Mouse (Mus musculus) forebrain, embryonic 14.5 days (tissue): Measurements from ENCODE around the gene Polr2j. TPM values are rescaled to one million over a fixed set of nuclear protein-coding genes. Genes with fewer than 3 reads are reported as not detected.
A peak's percentile ranks its signal among the peaks of the same experiment; 100 is the strongest.

Source experiments
- ATAC-seq: fragments of 200-750 bp; cut with Nextera tagmentation; 2 replicates; pipeline ENCODE4 v1.8.0; 2017; ENCODE audit warnings: mild to moderate bottlenecking, moderate library complexity
- DNase-seq: peaks from one replicate; pipeline ENCODE4 v3.0.0-alpha.2; 2015; ENCODE audit warnings: low spot score
- H3K27ac ChIP-seq: fragments of 300-500 bp; sonication (generic); 2 replicates; pipeline ENCODE4 v1.5.1; 2014; ENCODE audit warnings: low read depth, mild to moderate bottlenecking, control low read depth, low read length, moderate library complexity
- H3K27me3 ChIP-seq: fragments of 300-500 bp; sonication (generic); replicated peaks from 2 replicates; pipeline ENCODE4 v1.6.1; 2014; ENCODE audit warnings: low read length, control low read depth, mixed read lengths; ENCODE audit not compliant: control insufficient read depth, insufficient read depth
- H3K36me3 ChIP-seq: fragments of 300-500 bp; sonication (generic); 2 replicates; pipeline ENCODE4 v1.6.1; 2014; ENCODE audit warnings: low read length, control low read depth; ENCODE audit not compliant: control insufficient read depth, insufficient read depth
- H3K4me1 ChIP-seq: fragments of 300-500 bp; sonication (generic); 2 replicates; pipeline ENCODE4 v1.6.1; 2014; ENCODE audit warnings: antibody characterized with exemption, low read length, control low read depth; ENCODE audit not compliant: control insufficient read depth, insufficient read depth
- H3K4me2 ChIP-seq: fragments of 300-500 bp; sonication (generic); 2 replicates; pipeline ENCODE4 v1.6.1; 2014; ENCODE audit warnings: mild to moderate bottlenecking, control low read depth, low read length
- H3K4me3 ChIP-seq: fragments of 300-500 bp; sonication (generic); 2 replicates; pipeline ENCODE4 v1.5.1; 2014; ENCODE audit warnings: low read depth, low read length, control low read depth
- H3K9ac ChIP-seq: fragments of 300-500 bp; sonication (generic); 2 replicates; pipeline ENCODE4 v1.6.1; 2014; ENCODE audit warnings: mild to moderate bottlenecking, low read length, control low read depth, moderate library complexity
- H3K9me3 ChIP-seq: fragments of 300-500 bp; sonication (generic); replicated peaks from 2 replicates; pipeline ENCODE4 v1.6.1; 2016; ENCODE audit warnings: low read length, control low read depth, mixed read lengths; ENCODE audit not compliant: control insufficient read depth
- WGBS: fragments of 180-500 bp; shearing (Covaris S2); extraction: QIAGEN DNeasy Blood & Tissue Kit; methylation state at CpG from one replicate; pipeline ENCODE4 v1.1.7; 2014; 5-methylcytosine and 5-hydroxymethylcytosine counted together
- polyA plus RNA-seq: library from polyadenylated mRNA; unstranded; fragments of >200 nt; fragmentation: Nextera tagmentation; extraction: Ambion mirVana; gene quantifications from 2 replicates; pipeline ENCODE4 v1.2.1, GENCODE M21; 2014

Gene Polr2j
- polyA plus RNA-seq, 1 experiment from 2014 or later, result 310 TPM

GRCm38 (mm10) chr5:136136292-136136990, 20.0 kb downstream of the Polr2j start:
- Histone ChIP-seq H3K27ac (no peak overlapping the region; the same call in 1 of the 2 replicates), H3K9ac (peak overlapping the region; percentile 72), H3K4me3 (peak overlapping the region; percentile 80), H3K27me3 (no peaks in the 10 kb centered on the region), H3K4me2 (peak overlapping the region; percentile 77), H3K9me3 (no peaks in the 10 kb centered on the region), H3K36me3 (peaks cover 46% of the 10 kb centered on the region), H3K4me1 (peaks cover 8% of the 10 kb centered on the region)
- no peak for DNase-seq
- WGBS, result 7% methylated on average over 20 of the region's 20 CpGs
- no peak for ATAC-seq

GRCm38 (mm10) chr5:136137658-136138274, 21.3 kb downstream of the Polr2j start:
- no peaks in the 10 kb centered on the region for H3K27me3 ChIP-seq
- no peaks in the 10 kb centered on the region for H3K9me3 ChIP-seq
- DNase-seq, result peak; percentile 60
- H3K36me3 ChIP-seq, result peaks cover 43% of the 10 kb centered on the region
- H3K4me1 ChIP-seq, result peaks cover 8% of the 10 kb centered on the region
- no peak overlapping the region for H3K4me2 ChIP-seq
- H3K27ac ChIP-seq, result no peak overlapping the region
- H3K4me3 ChIP-seq, result no peak overlapping the region
- ATAC-seq, result no peak
- H3K9ac ChIP-seq, result no peak overlapping the region
- WGBS, result 72% methylated on average over 13 of the region's 13 CpGs

DNA sequence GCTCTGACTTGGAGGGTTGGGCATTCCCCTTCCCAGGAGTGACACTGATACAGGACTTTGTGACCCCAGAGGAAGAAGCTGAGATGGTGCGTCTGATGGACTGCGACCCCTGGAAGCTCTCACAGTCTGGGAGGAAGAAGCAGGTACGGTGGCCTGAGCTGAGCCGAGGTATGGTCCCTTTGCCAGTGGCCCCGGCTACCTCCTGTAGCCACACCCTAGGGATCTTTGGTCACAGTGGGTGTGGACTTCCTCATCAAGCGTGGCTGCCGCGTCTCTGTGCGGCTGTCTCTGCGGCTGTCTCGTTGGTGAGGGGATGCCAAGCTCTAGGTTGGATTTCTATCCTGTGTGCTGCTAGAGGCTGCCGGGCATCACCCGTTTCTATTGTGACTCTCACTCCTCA, 23.0 kb downstream of the Polr2j start:
- 95% methylated on average over 13 of the region's 13 CpGs for WGBS
- no peak overlapping the region for H3K4me2 ChIP-seq
- H3K27ac ChIP-seq, result no peak overlapping the region
- H3K9ac ChIP-seq, result no peak overlapping the region
- H3K36me3 ChIP-seq, result peaks cover 36% of the 10 kb centered on the region
- H3K27me3 ChIP-seq, result no peaks in the 10 kb centered on the region
- no peak overlapping the region for H3K4me3 ChIP-seq
- H3K4me1 ChIP-seq, result peaks cover 8% of the 10 kb centered on the region
- DNase-seq (no peak), ATAC-seq (no peak)
- no peaks in the 10 kb centered on the region for H3K9me3 ChIP-seq

GRCm38 (mm10) chr5:136140057-136140482, 23.6 kb downstream of the Polr2j start:
- Histone ChIP-seq H3K36me3 (peaks cover 36% of the 10 kb centered on the region), H3K27ac (no peak overlapping the region), H3K4me2 (no peak overlapping the region), H3K4me1 (peaks cover 5% of the 10 kb centered on the region; the same call in 1 of the 2 replicates), H3K4me3 (no peak overlapping the region), H3K27me3 (no peaks in the 10 kb centered on the region), H3K9ac (no peak overlapping the region), H3K9me3 (no peaks in the 10 kb centered on the region)
- no peak for ATAC-seq
- no peak for DNase-seq
- 97% methylated on average over 8 of the region's 10 CpGs for WGBS

GRCm38 (mm10) chr5:136142746-136143145, 26.3 kb downstream of the Polr2j start:
- H3K27me3 ChIP-seq, result no peaks in the 10 kb centered on the region
- H3K9ac ChIP-seq, result no peak overlapping the region
- DNase-seq (no peak), ATAC-seq (no peak)
- no peak overlapping the region for H3K4me3 ChIP-seq
- H3K27ac ChIP-seq, result no peak overlapping the region
- no peaks in the 10 kb centered on the region for H3K9me3 ChIP-seq
- peaks cover 36% of the 10 kb centered on the region for H3K36me3 ChIP-seq
- no peak overlapping the region for H3K4me2 ChIP-seq
- H3K4me1 ChIP-seq, result no peaks in the 10 kb centered on the region
- 84% methylated on average over 5 of the region's 5 CpGs for WGBS

GRCm38 (mm10) chr5:136143161-136143755, 26.8 kb downstream of the Polr2j start:
- WGBS, result 90% methylated on average over 6 of the region's 6 CpGs
- Histone ChIP-seq H3K9ac (no peak overlapping the region), H3K4me3 (no peak overlapping the region), H3K9me3 (no peaks in the 10 kb centered on the region), H3K36me3 (peaks cover 36% of the 10 kb centered on the region), H3K4me1 (no peaks in the 10 kb centered on the region), H3K4me2 (no peak overlapping the region), H3K27me3 (no peaks in the 10 kb centered on the region), H3K27ac (no peak overlapping the region)
- ATAC-seq (no peak), DNase-seq (no peak)

DNA sequence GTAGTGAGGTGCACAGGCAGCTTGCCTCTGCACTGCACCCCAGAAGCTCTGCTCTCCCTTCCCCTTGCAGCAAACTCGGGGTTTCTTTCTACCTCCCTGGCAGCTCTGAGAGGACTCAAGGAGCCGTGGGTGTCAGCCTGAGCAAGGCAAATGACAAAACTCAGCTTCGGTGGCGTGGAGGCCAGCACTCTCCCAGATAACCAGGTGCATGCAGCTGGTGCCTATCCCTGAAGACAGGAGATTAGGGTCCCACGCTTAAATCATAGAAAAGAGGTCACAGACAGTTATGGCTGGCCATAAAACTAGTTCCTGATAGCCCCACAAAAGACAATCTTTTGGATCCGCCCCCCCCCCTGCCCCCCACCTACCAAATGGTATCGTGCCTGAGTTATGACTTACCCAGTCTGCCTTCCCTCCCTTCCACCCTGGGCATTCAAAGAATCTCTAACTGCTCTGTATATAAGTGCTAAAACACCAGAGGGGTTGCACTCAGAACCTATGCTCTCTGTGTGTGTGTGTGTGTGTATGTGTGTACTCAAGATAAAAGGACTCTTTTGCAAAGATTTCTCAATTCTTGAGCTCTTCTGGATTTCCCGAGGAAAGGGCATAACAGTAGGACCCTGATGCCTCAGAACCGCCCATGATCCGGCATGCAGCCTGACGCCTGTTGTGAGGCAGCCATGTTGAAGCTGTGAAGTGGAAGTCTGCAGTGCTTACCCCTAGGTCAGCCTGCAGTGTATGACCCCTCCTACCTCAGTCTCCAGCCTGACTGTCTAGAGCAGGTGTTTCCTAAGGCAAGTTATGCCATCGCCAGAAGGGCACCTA, 28.4 kb downstream of the Polr2j start:
- H3K4me1 ChIP-seq, result no peaks in the 10 kb centered on the region
- H3K27ac ChIP-seq, result no peak overlapping the region
- H3K9ac ChIP-seq, result no peak overlapping the region
- H3K9me3 ChIP-seq, result no peaks in the 10 kb centered on the region
- H3K36me3 ChIP-seq, result peaks cover 25% of the 10 kb centered on the region
- ATAC-seq (no peak), DNase-seq (no peak)
- H3K4me2 ChIP-seq, result no peak overlapping the region
- no peak overlapping the region for H3K4me3 ChIP-seq
- H3K27me3 ChIP-seq, result no peaks in the 10 kb centered on the region
- 74% methylated on average over 12 of the region's 12 CpGs for WGBS

GRCm38 (mm10) chr5:136146936-136147335, 30.5 kb downstream of the Polr2j start:
- no peak for DNase-seq
- H3K4me2 ChIP-seq, result no peak overlapping the region
- H3K36me3 ChIP-seq, result peaks cover 4% of the 10 kb centered on the region
- H3K27me3 ChIP-seq, result no peaks in the 10 kb centered on the region
- no peaks in the 10 kb centered on the region for H3K9me3 ChIP-seq
- H3K9ac ChIP-seq, result no peak overlapping the region
- no peak for ATAC-seq
- no peaks in the 10 kb centered on the region for H3K4me1 ChIP-seq
- H3K27ac ChIP-seq, result no peak overlapping the region
- no peak overlapping the region for H3K4me3 ChIP-seq
- 90% methylated on average over 1 of the region's 1 CpGs for WGBS
